Mouse (Mus musculus) CH12.LX (cell line): ENCODE measurements around the gene Cby1.

ENCODE experiments used
- BHLHE40 ChIP-seq: IDR thresholded peaks from 2 replicates; pipeline ENCODE4 v1.6.1; 2011; ENCODE audit warnings: mild to moderate bottlenecking, low read depth, low read length, improper control_type of control experiment
- CTCF ChIP-seq, 2 experiments: IDR thresholded peaks in 1 of 2; conservative IDR thresholded peaks in 1 of 2; 2 replicates each; pipeline ENCODE4 v1.5.1; 2011 to 2012; ENCODE audit warnings: low read depth in 2 of 2, low read length in 2 of 2, improper control_type of control experiment in 1 of 2, inconsistent platforms in 1 of 2, mild to moderate bottlenecking in 1 of 2, moderate library complexity in 1 of 2
- EP300 ChIP-seq: IDR thresholded peaks from 2 replicates; pipeline ENCODE4 v1.6.1; 2011; ENCODE audit warnings: low read length, improper control_type of control experiment
- MAFK ChIP-seq: IDR thresholded peaks from 2 replicates; pipeline ENCODE4 v1.6.1; 2011; ENCODE audit warnings: low read length, improper control_type of control experiment; ENCODE audit not compliant: insufficient replicate concordance
- MEF2A ChIP-seq: IDR thresholded peaks from 2 replicates; pipeline ENCODE4 v1.6.1; 2014; ENCODE audit warnings: low read depth, mild to moderate bottlenecking, inconsistent platforms, low read length, improper control_type of control experiment, borderline replicate concordance
- MYC ChIP-seq: IDR thresholded peaks from 2 replicates; pipeline ENCODE4 v1.6.1; 2011; ENCODE audit warnings: low read depth, mild to moderate bottlenecking, improper control_type of control experiment, low read length
- POLR2A ChIP-seq: IDR thresholded peaks from 2 replicates; pipeline ENCODE4 v1.6.1; 2011; ENCODE audit warnings: low read depth, mild to moderate bottlenecking, improper control_type of control experiment, low read length
- UBTF ChIP-seq: IDR thresholded peaks from 2 replicates; pipeline ENCODE4 v1.6.1; 2012; ENCODE audit warnings: low read depth, mild to moderate bottlenecking, inconsistent platforms, low read length, improper control_type of control experiment, moderate library complexity
- USF1 ChIP-seq: IDR thresholded peaks from 2 replicates; pipeline ENCODE4 v1.6.1; 2014; ENCODE audit warnings: low read depth, mild to moderate bottlenecking, inconsistent platforms, low read length, improper control_type of control experiment

- TF ChIP-seq POLR2A, result no peak
- no peak for TF ChIP-seq EP300
- no peak for TF ChIP-seq MEF2A
- no peak for TF ChIP-seq BHLHE40
- TF ChIP-seq CTCF (conservative IDR thresholded peaks at IDR 0.05 in 1 of 2, IDR thresholded peaks at IDR 0.05 in 1 of 2; ENCODE audit: low read depth in 2 of 2, low read length in 2 of 2), result peak; percentile 56 to 59
- no peak for TF ChIP-seq UBTF
- no peak for TF ChIP-seq MAFK
- no peak for TF ChIP-seq MYC
- no peak for TF ChIP-seq USF1
Measured at GRCm38 (mm10) chr15:79661852-79662251, 2.9 kb downstream of the Cby1 start.
